Mouse (Mus musculus): ENCODE data around the gene Cadm1. TPM values are rescaled to one million over a fixed set of nuclear protein-coding genes. Genes with fewer than 3 reads are reported as not detected.

The Cadm1 gene
- polyA plus RNA-seq (2014; fragmentation: Illumina TruSeq; extraction: RNeasy Lipid Tissue Mini Kit (QIAGEN cat#74804); ENCODE audit: low read depth, low replicate concordance) = 1.5 TPM

GRCm38 (mm10) chr9:47529602-47530450 lies at the start of gene Cadm1:
Gene Cadm1, plus strand, starts transcription at chr9:47530173.

